Mouse (Mus musculus): ENCODE results near the gene 4930544D05Rik.

4930544D05Rik gene

GRCm38 (mm10) chr11:70644564-70645103 is 29.0 kb downstream of the 4930544D05Rik start:
- no peak for DNase-seq

DNA sequence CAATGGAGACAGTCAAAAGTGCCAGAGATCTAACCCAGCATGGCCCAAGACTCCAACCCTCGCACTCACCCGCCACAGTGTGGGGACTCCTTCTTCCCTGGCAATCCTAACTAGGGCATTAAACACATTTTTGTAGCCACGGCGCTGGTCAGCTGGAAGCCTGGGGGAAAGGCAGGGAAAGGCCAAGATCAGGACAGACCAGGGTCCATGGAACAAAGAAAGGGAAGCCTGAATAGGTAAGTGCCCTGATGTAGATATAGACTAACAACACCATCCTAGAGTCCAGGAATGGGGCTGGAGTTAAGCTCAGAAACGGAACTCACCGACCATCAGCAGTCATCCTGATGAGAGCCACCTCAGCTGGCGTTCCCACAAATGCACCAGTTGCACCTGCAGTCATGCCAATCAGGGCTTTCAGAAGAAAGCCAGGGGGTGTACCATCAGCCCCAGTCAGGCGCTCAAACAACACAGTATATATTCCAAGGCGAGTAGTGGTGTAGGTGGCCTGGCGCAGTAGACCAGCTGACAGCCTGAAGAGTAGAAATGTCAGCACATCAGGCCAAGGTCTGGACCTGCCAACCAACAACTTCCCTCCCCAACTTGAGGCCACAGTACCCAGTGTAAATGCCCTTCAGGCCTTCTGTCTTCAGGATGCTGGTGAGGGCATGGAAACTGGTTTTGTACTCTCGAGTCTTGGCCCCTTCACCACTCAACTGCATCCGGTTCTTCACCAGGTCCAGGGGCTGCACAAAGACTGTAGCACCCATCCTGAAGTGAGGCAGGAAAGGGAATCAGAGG is 30.0 kb downstream of the 4930544D05Rik start:
- no peak for DNase-seq

- peak; percentile 60 to 62 for DNase-seq
Observed at GRCm38 (mm10) chr11:70646259-70646555, 30.6 kb downstream of the 4930544D05Rik start.

DNA sequence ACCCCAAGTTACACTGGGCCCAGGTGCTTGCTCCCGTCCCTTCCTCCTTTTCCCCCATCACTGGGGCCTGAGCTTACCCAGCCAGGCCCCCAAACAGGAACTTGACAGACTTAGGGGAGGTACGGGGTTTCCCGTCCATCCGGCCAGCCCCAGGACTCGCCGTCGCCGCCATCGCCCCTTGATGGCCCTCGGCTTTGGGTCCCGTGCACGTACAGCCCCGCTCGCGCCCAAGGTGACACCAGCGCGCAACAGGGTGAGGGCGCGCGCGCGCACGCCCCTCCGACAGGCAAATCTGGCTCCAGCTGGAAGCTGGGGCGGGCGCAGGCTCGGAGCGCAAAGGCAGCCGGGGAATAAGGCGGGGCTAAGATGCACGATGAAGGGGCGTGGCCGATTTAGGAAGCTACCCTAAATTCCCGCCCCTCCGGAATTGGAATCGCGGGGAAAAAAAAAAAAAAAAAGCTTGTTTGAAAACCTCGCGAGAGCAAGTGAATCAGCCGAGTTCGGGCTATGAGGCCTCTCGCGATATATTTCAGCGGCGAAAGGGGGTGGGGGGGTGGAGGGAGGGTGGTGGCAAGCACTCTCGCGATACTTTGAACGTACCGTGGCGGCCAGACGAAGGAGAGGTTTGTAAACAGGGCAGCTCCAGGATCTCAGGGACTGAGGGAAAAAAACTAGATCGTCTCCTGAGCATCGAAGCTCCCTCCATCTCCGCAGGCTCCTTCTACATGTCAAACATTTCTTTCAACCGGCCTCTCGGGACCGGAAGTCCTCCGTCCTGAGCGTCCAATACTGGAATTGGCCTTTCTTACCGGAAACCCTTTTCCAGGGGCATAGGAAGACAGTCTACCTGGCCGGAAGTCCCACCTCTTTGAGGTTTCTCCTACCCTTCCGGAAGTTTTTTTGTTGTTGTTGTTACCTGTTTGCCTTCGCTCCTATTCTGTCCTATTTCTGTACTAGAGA is 31.3 kb downstream of the 4930544D05Rik start, which contains the start of the genes Rnf167 and Slc25a11:
Gene Rnf167, plus strand, starts transcription at position 545 of the 960 bp plus-strand sequence.
Gene Slc25a11, minus strand, starts transcription at position 789 of the 960 bp plus-strand sequence.
- peak; percentile 98 to 99 for DNase-seq

DNA sequence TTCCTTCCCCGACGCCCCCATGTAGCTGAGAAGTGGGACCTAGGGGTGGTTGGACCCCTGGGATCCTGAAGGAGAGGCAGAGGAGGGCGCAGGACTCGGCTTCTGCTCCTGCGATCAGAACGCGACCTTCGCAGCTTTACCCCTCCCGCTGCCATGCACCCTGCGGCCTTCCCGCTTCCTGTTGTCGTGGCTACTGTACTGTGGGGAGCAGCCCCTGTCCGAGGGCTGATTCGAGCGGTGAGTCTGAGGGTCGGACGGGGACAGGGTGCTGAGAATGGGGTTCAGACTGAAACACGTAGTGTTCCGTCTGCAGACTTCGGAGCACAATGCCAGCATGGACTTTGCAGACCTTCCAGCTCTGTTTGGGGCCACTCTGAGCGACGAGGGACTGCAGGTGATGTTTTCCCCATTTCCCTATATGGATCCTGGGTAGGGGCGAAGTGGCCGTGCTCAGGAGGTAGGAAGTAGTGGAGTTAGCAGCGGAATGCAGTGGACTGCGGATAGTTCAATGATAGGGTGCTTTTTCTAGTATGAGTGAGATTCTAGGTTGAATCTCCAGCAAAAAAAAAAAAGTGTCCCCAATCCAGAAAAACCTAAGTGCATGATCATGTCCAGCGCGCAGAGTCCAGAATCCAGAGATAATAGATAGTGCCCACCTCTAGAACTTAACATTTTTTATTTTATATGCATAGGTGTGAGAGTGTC is 32.2 kb downstream of the 4930544D05Rik start:
- peak in 1 of 2 experiments; percentile 50 for DNase-seq

- DNase-seq, result no peak
Observed at GRCm38 (mm10) chr11:70648512-70648911, 32.9 kb downstream of the 4930544D05Rik start.

GRCm38 (mm10) chr11:70649185-70649734 is 33.6 kb downstream of the 4930544D05Rik start:
- DNase-seq, result no peak

GRCm38 (mm10) chr11:70650322-70651175 is 34.9 kb downstream of the 4930544D05Rik start:
- DNase-seq, result peak in 1 of 2 experiments; percentile 13

GRCm38 (mm10) chr11:70651391-70651790 is 35.7 kb downstream of the 4930544D05Rik start:
- no peak for DNase-seq

- peak in 1 of 2 experiments; percentile 21 for DNase-seq
Observed at GRCm38 (mm10) chr11:70652029-70652883, 36.6 kb downstream of the 4930544D05Rik start.

GRCm38 (mm10) chr11:70652884-70653344 is 37.3 kb downstream of the 4930544D05Rik start:
- DNase-seq, result no peak

DNA sequence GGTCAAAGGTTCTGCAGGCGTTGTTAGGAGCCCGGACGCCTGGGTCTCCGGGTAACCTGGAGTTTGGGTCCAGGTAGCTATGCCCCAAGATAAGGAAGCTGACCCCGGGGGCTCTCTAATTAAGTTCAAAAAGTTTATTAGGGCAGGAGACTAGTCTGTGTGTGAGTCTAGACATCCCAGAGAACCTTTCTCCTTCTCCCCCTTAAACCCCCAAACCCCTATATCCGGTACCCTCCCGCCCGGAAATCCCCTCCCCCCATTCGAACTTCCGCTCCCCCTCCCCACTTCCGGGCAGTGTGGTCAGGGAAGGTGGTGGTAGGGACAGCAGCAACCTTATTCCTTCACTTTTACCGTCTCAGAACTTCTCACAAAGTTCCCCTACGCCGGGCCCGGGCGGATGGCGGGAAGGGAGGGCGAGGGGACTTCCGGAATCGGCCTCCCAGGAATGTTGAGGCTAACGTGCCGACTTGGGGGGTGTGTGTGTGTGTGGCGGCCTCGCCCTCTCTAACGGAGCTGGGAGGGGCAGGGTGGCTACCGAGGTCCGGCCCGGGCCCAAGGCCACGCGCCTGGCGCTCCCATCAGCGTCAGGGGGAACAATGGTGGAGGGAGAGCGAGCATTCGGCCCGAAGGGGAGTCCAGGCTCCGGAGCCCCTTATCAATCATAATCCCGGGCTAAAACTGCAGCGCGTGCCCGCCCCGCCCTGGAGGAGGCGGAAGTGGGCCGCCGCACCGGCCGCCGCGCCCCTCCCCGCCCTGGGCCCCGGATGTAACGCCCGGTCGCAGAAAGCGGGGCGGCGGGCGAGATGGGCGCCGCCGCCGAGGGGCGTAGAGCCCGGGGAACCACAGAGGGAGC is 37.9 kb downstream of the 4930544D05Rik start:
- DNase-seq, result peak; percentile 54 to 85

GRCm38 (mm10) chr11:70654198-70654922 is 38.7 kb downstream of the 4930544D05Rik start, which contains the start of gene Pfn1:
Gene Pfn1 (minus strand): TSS chr11:70654644.
- DNase-seq, result peak; percentile 79 to 89

DNA sequence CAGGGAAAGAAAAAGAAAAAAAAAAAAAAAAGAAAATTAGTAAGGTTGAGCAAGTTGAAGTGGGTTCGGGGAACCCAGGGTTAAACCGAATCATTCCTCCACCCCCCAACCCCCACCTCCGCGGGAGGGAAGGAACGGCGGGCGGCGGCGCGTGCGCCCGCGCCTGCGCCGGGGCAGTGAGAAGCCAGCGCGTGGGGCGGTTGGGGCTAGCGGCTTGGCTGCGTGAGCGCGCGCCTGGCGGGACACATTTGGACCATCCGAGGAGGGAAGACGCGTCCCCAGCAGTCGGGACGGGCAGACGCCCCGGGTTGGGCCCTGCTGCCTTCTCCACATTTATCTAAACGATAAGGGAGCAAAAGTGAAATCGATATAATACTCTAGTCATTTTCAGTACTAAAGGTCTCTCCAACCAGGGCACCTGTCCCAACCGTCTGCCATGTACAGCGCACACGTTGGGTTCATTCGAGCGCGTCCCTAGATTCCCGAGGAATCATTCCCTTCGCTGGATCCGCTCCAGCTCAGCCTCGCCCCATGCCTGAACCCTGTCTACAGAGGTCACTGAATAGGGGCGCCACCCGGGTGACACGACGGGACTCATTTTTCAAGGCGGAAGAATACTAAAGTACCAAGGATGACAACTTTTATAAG is 39.4 kb downstream of the 4930544D05Rik start:
- peak; percentile 81 to 91 for DNase-seq

- DNase-seq, result peak; percentile 26 to 70
Observed at GRCm38 (mm10) chr11:70655571-70656455, 40.2 kb downstream of the 4930544D05Rik start.

DNA sequence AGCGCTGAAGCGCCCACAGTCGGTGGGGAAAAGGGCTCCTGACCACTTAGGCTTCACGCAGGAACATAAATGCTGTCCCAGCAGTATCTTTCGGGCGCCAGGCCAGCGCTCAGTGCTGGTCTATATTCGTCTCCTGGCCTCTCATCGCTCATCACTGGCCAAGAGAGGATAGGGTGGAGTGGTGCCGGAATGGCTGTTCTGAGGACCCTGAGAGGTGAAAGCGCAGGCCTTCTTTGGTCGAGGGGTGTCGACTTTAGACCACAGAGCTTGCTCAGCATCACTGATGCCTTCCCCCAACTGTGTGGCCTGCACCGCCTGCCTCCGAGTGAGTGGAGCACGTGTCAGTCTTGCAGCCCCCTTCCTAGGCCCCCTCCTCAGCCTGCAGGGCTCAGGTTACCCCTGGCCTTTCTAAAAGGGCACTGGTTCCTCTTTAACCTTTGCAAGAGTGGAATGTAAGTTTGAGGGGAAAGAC is 40.8 kb downstream of the 4930544D05Rik start:
- peak; percentile 35 to 69 for DNase-seq
